Mouse (Mus musculus) liver, embryonic 13.5 days (tissue): ENCODE measurements at regions not wholly inside any gene's neighbourhood (a gene's known extent, or its start where the extent isn't known, plus 50 kb on each side); places are given as distances from the start of the nearest gene placed in this dataset.

Experiments used
- ATAC-seq: fragments of 200-750 bp; cut with Nextera tagmentation; 2 replicates; pipeline ENCODE4 v1.8.0; 2017; ENCODE audit warnings: low read depth, mild to moderate bottlenecking, moderate number of reproducible peaks, moderate library complexity
- DNase-seq: peaks from one replicate; pipeline ENCODE4 v3.0.0; 2022
- H3K27ac ChIP-seq: fragments of 300-500 bp; sonication (generic); 2 replicates; pipeline ENCODE4 v1.5.1; 2015; ENCODE audit warnings: moderate library complexity, mild to moderate bottlenecking, inconsistent platforms
- H3K27me3 ChIP-seq: fragments of 300-500 bp; sonication (generic); 2 replicates; pipeline ENCODE4 v1.6.1; 2015; ENCODE audit warnings: mild to moderate bottlenecking, inconsistent platforms
- H3K36me3 ChIP-seq: fragments of 300-500 bp; sonication (generic); 2 replicates; pipeline ENCODE4 v1.6.1; 2015; ENCODE audit warnings: mild to moderate bottlenecking, inconsistent platforms
- H3K4me1 ChIP-seq: fragments of 300-500 bp; sonication (generic); replicated peaks from 2 replicates; pipeline ENCODE4 v1.6.1; 2015; ENCODE audit warnings: inconsistent platforms
- H3K4me2 ChIP-seq: fragments of 300-500 bp; sonication (generic); 2 replicates; pipeline ENCODE4 v1.6.1; 2015; ENCODE audit warnings: inconsistent platforms, mild to moderate bottlenecking, moderate library complexity
- H3K4me3 ChIP-seq: fragments of 300-500 bp; sonication (generic); replicated peaks from 2 replicates; pipeline ENCODE4 v1.5.1; 2015; ENCODE audit warnings: mild to moderate bottlenecking, inconsistent platforms
- H3K9ac ChIP-seq: fragments of 300-500 bp; sonication (generic); 2 replicates; pipeline ENCODE4 v1.6.1; 2015; ENCODE audit warnings: mild to moderate bottlenecking, inconsistent platforms
- H3K9me3 ChIP-seq: fragments of 300-500 bp; sonication (generic); replicated peaks from 2 replicates; pipeline ENCODE4 v1.6.1; 2016; ENCODE audit warnings: inconsistent platforms
- WGBS: fragments of 180-500 bp; shearing (Covaris S2); methylation state at CpG from one replicate; pipeline ENCODE4 v1.1.7; 2015; ENCODE audit not compliant: insufficient replicate concordance; 5-methylcytosine and 5-hydroxymethylcytosine counted together

GRCm38 (mm10) chr8:115476071-115476470, 231.5 kb downstream of the Maf start:
- H3K36me3 ChIP-seq, result no peaks in the 10 kb centered on the region
- H3K4me3 ChIP-seq, result no peak overlapping the region
- ATAC-seq, result no peak
- WGBS, result 72% methylated on average over 9 of the region's 9 CpGs
- H3K27ac ChIP-seq, result no peak overlapping the region
- H3K27me3 ChIP-seq, result 0 out of 2 replicates have a peak, but pooled peaks cover 5% of the 10 kb centered on the region
- DNase-seq, result no peak
- H3K9me3 ChIP-seq, result no peaks in the 10 kb centered on the region
- H3K9ac ChIP-seq, result no peak overlapping the region
- no peak overlapping the region for H3K4me2 ChIP-seq
- no peaks in the 10 kb centered on the region for H3K4me1 ChIP-seq

- no peak for ATAC-seq
Observed at GRCm38 (mm10) chr8:115475156-115475555, 232.4 kb downstream of the Maf start.

GRCm38 (mm10) chr8:115473974-115474373, 233.6 kb downstream of the Maf start:
- Histone ChIP-seq H3K4me2 (no peak overlapping the region), H3K36me3 (no peaks in the 10 kb centered on the region), H3K4me1 (no peaks in the 10 kb centered on the region), H3K9me3 (no peaks in the 10 kb centered on the region), H3K27me3 (0 out of 2 replicates have a peak, but pooled peaks cover 5% of the 10 kb centered on the region), H3K4me3 (no peak overlapping the region), H3K27ac (no peak overlapping the region), H3K9ac (no peak overlapping the region)
- WGBS, result 36% methylated on average over 8 of the region's 8 CpGs
- ATAC-seq, result no peak
- DNase-seq, result no peak

More at GRCm38 (mm10) chr8:115475156-115475555, 232.4 kb downstream of the Maf start:
- Histone ChIP-seq H3K27me3 (0 out of 2 replicates have a peak, but pooled peaks cover 5% of the 10 kb centered on the region), H3K4me1 (no peaks in the 10 kb centered on the region), H3K36me3 (no peaks in the 10 kb centered on the region), H3K27ac (no peak overlapping the region), H3K4me2 (no peak overlapping the region), H3K9me3 (no peaks in the 10 kb centered on the region), H3K4me3 (no peak overlapping the region), H3K9ac (no peak overlapping the region)
- WGBS, result 67% methylated on average over 10 of the region's 10 CpGs
- DNase-seq, result no peak

- 44% methylated on average over 9 of the region's 9 CpGs for WGBS
- Histone ChIP-seq H3K4me1 (no peaks in the 10 kb centered on the region), H3K36me3 (no peaks in the 10 kb centered on the region), H3K9me3 (no peaks in the 10 kb centered on the region), H3K4me3 (no peak overlapping the region), H3K9ac (no peak overlapping the region), H3K27ac (no peak overlapping the region), H3K4me2 (no peak overlapping the region), H3K27me3 (no peaks in the 10 kb centered on the region)
- ATAC-seq (no peak), DNase-seq (no peak)
Observed at GRCm38 (mm10) chr8:115466553-115466952, 241.0 kb downstream of the Maf start.

GRCm38 (mm10) chr8:115466122-115466521, 241.5 kb downstream of the Maf start:
- ATAC-seq, result no peak
- Histone ChIP-seq H3K27ac (no peak overlapping the region), H3K27me3 (no peaks in the 10 kb centered on the region), H3K9me3 (no peaks in the 10 kb centered on the region), H3K4me3 (no peak overlapping the region), H3K4me1 (no peaks in the 10 kb centered on the region), H3K9ac (no peak overlapping the region), H3K4me2 (no peak overlapping the region), H3K36me3 (no peaks in the 10 kb centered on the region)
- 61% methylated on average over 7 of the region's 7 CpGs for WGBS
- no peak for DNase-seq

- Histone ChIP-seq H3K4me2 (no peak overlapping the region), H3K36me3 (no peaks in the 10 kb centered on the region), H3K27me3 (no peaks in the 10 kb centered on the region), H3K4me3 (no peak overlapping the region), H3K4me1 (no peaks in the 10 kb centered on the region), H3K9me3 (no peaks in the 10 kb centered on the region), H3K27ac (no peak overlapping the region), H3K9ac (no peak overlapping the region)
- DNase-seq (no peak), ATAC-seq (no peak)
- 55% methylated on average over 6 of the region's 6 CpGs for WGBS
Observed at GRCm38 (mm10) chr8:115462657-115463056, 244.9 kb downstream of the Maf start.

GRCm38 (mm10) chr8:115458119-115458518, 249.5 kb downstream of the Maf start:
- Histone ChIP-seq H3K4me2 (no peak overlapping the region), H3K4me1 (no peaks in the 10 kb centered on the region), H3K9me3 (no peaks in the 10 kb centered on the region), H3K9ac (no peak overlapping the region), H3K27me3 (no peaks in the 10 kb centered on the region), H3K27ac (no peak overlapping the region), H3K4me3 (no peak overlapping the region), H3K36me3 (no peaks in the 10 kb centered on the region)
- 38% methylated on average over 3 of the region's 3 CpGs for WGBS
- no peak for DNase-seq
- ATAC-seq, result no peak

GRCm38 (mm10) chr8:115450789-115451188, 256.8 kb downstream of the Maf start:
- 30% methylated on average over 1 of the region's 1 CpGs for WGBS
- DNase-seq (no peak), ATAC-seq (no peak)
- Histone ChIP-seq H3K9ac (no peak overlapping the region), H3K4me1 (no peaks in the 10 kb centered on the region), H3K27me3 (no peaks in the 10 kb centered on the region), H3K36me3 (no peaks in the 10 kb centered on the region), H3K27ac (no peak overlapping the region), H3K4me2 (no peak overlapping the region), H3K9me3 (no peaks in the 10 kb centered on the region), H3K4me3 (no peak overlapping the region)

GRCm38 (mm10) chr8:115448367-115448766, 259.2 kb downstream of the Maf start:
- H3K27ac ChIP-seq, result no peak overlapping the region
- no peaks in the 10 kb centered on the region for H3K9me3 ChIP-seq
- H3K4me3 ChIP-seq, result no peak overlapping the region
- no peak overlapping the region for H3K9ac ChIP-seq
- no peaks in the 10 kb centered on the region for H3K27me3 ChIP-seq
- WGBS, result 63% methylated on average over 3 of the region's 3 CpGs
- ATAC-seq (no peak), DNase-seq (no peak)
- H3K36me3 ChIP-seq, result no peaks in the 10 kb centered on the region
- no peaks in the 10 kb centered on the region for H3K4me1 ChIP-seq
- no peak overlapping the region for H3K4me2 ChIP-seq

- Histone ChIP-seq H3K4me2 (no peak overlapping the region), H3K4me3 (no peak overlapping the region), H3K4me1 (no peaks in the 10 kb centered on the region), H3K27ac (no peak overlapping the region), H3K36me3 (no peaks in the 10 kb centered on the region), H3K27me3 (no peaks in the 10 kb centered on the region), H3K9me3 (no peaks in the 10 kb centered on the region), H3K9ac (no peak overlapping the region)
- ATAC-seq (no peak), DNase-seq (no peak)
- WGBS, result 65% methylated on average over 5 of the region's 5 CpGs
Observed at GRCm38 (mm10) chr8:115444519-115444918, 263.1 kb downstream of the Maf start.

GRCm38 (mm10) chr8:115441943-115442550, 265.5 kb downstream of the Maf start:
- 66% methylated on average over 6 of the region's 6 CpGs for WGBS

GRCm38 (mm10) chr8:115441323-115441722, 266.3 kb downstream of the Maf start:
- H3K4me2 ChIP-seq, result no peak overlapping the region
- H3K4me3 ChIP-seq, result no peak overlapping the region
- 54% methylated on average over 6 of the region's 6 CpGs for WGBS
- H3K27me3 ChIP-seq, result no peaks in the 10 kb centered on the region
- H3K36me3 ChIP-seq, result no peaks in the 10 kb centered on the region
- H3K9ac ChIP-seq, result no peak overlapping the region
- no peaks in the 10 kb centered on the region for H3K9me3 ChIP-seq
- 0 out of 2 replicates have a peak, but pooled peaks cover 3% of the 10 kb centered on the region for H3K4me1 ChIP-seq
- H3K27ac ChIP-seq, result no peak overlapping the region
- DNase-seq, result no peak
- no peak for ATAC-seq

More at GRCm38 (mm10) chr8:115441943-115442550, 265.5 kb downstream of the Maf start:
- H3K27me3 ChIP-seq, result no peaks in the 10 kb centered on the region
- H3K9me3 ChIP-seq, result no peaks in the 10 kb centered on the region
- no peak overlapping the region for H3K9ac ChIP-seq
- ATAC-seq, result no peak
- 0 out of 2 replicates have a peak, but pooled peaks cover 2% of the 10 kb centered on the region for H3K4me1 ChIP-seq
- H3K4me3 ChIP-seq, result no peak overlapping the region
- H3K36me3 ChIP-seq, result no peaks in the 10 kb centered on the region
- no peak for DNase-seq
- no peak overlapping the region for H3K4me2 ChIP-seq
- no peak overlapping the region for H3K27ac ChIP-seq
